Mouse (Mus musculus): Measurements from ENCODE around the gene Stat4.
"Not testable (repeated sequence)": the region's sequence is repeated elsewhere in the genome, so short reads cannot be mapped to it uniquely, and the experiment has no call there.

Stat4 gene

DNA sequence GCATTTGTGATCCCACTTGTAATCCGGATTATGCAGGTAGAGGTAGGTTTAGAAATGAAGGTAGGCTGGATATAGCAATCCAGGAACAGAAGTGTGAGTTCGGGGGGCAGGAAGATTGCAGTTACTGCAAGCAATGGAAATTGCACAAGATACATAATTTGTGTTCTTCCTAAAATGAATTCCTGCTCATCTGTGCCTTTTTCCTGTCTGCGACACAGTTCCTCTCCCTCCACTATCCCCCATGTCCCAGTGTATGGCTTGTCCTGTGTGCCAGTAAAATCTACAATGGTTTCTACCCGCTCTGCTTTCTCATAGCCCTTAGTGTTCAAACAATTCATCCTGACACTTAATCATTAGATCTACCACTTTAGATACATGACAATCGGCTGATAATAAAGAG, 41.7 kb downstream of the Stat4 start:
- DNase-seq (ENCODE audit: extremely low spot score, low read depth, low spot score) = no peak

DNA sequence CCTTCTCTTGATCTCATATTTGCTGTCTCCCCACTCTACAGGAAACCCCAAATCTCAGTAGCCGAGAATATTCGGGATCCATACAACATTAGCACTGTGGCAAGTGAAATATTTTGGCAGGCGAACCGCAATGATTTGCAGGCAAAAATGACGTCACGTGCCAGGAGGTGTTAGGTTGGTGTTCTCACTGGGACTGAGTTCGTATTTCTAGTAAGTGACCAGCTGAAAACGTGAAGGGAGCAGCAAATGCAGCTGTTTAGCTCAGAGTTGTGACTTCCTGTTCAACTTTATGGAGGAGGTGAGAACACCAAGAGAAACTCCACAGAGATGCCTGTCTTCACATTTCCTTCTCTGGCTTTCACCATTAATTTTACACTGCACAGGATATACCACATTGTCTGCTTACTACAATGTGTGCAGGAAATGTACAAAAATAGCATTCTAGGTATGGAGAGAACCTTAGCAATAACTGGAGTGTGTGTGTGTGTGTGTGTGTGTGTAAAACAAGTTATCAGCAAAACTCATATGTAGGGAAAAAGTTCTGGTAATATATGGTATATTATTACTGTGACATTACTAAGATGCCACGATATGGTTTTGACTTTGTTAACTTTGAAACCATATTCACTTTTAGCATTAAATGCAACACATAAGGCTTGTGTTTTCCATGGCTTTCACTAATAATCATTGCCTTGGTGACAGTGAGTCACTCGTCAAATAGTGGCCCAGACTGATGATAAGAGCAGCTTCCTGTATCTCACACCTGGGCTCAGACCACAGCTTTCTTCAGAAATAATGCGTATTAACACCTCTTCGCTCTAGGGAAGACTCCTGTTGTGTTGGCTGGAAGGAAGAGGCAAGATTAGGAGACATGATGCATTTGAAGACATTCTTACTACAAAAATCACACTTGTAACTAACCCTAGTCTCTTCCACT, 48.1 kb downstream of the Stat4 start:
- DNase-seq (ENCODE audit: extremely low spot score, low read depth, low spot score) = no peak

- no peak for DNase-seq (ENCODE audit: extremely low spot score, low read depth, low spot score)
Measured at GRCm38 (mm10) chr1:52039151-52039550, 52.2 kb downstream of the Stat4 start.

GRCm38 (mm10) chr1:52039626-52040025, 52.7 kb downstream of the Stat4 start:
- no peak for DNase-seq (ENCODE audit: extremely low spot score, low read depth, low spot score)

DNA sequence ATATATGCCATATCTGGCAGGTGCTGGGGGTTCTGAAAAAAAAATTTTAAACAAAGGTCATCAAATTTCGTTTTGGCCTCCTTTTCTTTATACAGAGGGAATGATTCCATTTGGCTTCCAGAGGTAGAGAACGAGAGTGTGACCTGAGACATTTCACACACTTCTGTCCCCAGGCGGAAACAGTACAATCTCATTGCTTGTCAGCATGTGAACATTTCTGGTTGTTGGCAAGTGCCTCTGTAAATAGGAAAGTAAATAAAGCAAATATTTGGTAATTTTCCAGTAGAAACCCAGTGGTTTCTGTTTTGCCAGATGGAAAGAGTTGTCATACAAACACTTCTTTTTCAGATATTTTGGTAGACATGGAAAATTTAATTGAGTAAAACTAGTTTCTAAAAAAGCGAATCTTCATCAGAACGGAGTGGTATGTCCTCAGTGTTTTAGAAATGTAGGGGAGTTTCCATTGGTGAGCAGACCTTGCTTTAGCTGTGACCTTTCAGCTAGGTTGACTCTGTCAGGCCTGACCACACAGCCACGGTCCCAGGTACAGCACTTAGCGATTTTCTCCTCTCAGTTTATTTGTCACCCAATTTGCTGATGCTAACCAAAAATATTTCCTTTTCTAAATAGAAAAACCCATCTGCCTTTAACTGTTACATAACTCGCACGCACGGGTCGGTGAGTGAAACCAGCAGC, 53.6 kb downstream of the Stat4 start:
- no peak for DNase-seq (ENCODE audit: extremely low spot score, low read depth, low spot score)

DNA sequence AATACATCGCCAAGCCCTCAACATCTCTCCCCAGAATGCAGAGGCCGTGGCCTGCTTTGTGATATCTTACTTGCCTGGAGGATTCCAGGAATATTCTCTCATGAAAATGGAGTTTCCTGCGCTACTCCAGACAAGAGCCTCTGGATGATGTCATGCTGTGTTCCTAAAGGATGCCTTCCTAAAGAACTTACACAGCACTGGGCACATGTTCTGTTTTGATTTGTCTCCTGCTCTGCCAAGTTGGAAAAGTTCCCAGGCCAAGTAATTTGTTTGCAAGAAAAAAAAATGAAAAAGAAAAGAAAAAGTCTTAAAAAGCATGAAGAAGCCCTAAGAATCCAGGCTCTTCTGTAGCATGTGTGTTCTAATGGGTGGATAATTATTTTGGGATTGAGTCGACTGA, 56.2 kb downstream of the Stat4 start:
- DNase-seq (ENCODE audit: extremely low spot score, low read depth, low spot score) = no peak

- DNase-seq (ENCODE audit: extremely low spot score, low read depth, low spot score) = not testable (repeated sequence)
Measured at GRCm38 (mm10) chr1:52046891-52047290, 59.9 kb downstream of the Stat4 start.

DNA sequence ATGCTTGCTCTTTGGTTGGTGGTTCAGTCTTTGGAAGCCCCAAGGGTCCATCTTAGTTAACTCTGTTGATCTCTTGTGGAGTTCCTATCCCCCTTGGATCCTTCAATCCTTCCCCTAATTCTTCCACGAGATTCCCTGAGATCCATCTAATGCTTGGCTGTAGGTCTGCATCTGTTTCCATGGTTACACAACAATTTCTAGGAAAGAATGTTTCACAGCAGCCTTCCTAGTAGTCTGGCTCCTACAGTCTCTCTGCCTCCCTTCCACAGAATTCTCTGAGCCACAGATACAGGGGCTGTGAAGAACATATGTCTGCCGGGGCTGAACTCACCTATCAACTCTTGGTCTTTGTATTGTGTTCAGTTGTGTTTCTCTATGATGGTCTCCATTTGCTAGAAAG, 61.8 kb downstream of the Stat4 start:
- DNase-seq (ENCODE audit: extremely low spot score, low read depth, low spot score) = no peak

- no peak for DNase-seq (ENCODE audit: extremely low spot score, low read depth, low spot score)
Measured at GRCm38 (mm10) chr1:52049827-52050226, 62.9 kb downstream of the Stat4 start.

GRCm38 (mm10) chr1:52051542-52051941, 64.6 kb downstream of the Stat4 start:
- no peak for DNase-seq (ENCODE audit: extremely low spot score, low read depth, low spot score)

GRCm38 (mm10) chr1:52052910-52053309, 66.0 kb downstream of the Stat4 start:
- DNase-seq (ENCODE audit: extremely low spot score, low read depth, low spot score) = no peak

- DNase-seq (ENCODE audit: extremely low spot score, low read depth, low spot score) = no peak
Measured at GRCm38 (mm10) chr1:52055947-52056346, 69.0 kb downstream of the Stat4 start.

- no peak for DNase-seq (ENCODE audit: extremely low spot score, low read depth, low spot score)
Measured at GRCm38 (mm10) chr1:52057153-52057552, 70.2 kb downstream of the Stat4 start.

DNA sequence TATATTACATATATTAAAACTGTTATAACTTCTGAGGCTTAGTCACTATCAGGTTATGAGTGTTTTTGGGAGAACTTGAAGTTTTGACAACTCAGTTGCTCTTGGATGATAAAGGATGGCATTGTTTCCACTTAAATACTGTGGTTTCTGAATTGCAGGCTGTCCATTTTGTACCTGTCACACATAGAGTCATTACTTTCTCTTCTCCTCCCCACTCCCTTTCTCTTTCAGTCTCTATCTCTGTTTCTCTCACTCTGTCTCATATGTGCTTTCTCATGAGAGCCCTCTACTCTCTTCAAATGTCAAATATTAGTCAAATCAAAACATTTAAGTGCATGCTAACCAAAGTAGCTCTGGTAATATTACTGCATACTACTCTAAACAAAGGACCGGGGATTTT, 79.3 kb downstream of the Stat4 start:
- DNase-seq (ENCODE audit: extremely low spot score, low read depth, low spot score) = no peak

DNA sequence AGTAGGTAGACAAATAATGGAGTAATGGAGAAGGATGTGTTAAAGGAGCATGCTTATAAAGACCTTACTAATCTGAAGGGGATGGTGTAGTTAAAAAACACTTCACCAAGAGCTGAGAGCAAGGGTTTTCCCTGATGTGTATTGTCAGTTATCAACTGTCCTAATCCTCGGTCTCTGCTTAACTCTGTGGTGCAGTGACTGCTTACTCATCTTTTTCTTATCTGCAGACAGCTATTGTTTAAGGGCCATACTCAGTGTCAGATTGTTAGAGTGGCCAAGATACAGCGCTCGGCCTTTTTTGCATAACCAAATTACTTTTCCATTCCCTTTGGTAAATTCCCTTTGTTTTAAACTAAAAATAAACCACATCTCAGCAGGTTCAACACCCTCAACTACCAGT, 79.7 kb downstream of the Stat4 start:
- no peak for DNase-seq (ENCODE audit: extremely low spot score, low read depth, low spot score)

DNA sequence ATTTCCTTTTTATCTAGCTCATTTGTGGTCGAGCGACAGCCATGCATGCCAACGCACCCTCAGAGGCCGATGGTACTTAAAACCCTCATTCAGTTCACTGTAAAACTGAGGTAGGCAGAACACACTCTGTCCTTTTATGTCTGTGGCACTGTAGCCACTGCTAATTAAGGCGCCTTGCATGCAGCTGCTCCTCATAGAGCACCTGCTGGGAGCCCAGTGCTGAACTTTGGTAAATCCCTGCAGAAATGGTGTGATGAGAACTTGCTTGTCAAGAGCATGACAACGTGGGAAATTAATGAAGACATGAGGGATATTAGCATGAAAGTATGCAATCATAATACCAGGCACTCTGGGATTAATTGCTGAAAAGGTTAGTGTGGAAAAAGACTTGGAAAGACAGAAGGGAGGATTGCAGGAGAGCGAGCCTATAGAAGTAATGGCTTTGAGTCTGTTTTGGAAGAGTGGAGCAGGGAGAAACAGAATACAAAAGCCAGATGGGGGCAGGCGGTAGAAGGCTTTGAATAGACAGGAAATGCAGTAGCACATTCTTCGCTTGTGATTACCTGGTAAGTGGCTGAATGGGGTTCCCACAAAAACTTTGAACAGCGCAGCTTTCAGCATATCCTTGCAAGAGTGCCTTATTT, 92.9 kb downstream of the Stat4 start:
- DNase-seq (ENCODE audit: extremely low spot score, low read depth, low spot score) = peak; percentile 54

DNA sequence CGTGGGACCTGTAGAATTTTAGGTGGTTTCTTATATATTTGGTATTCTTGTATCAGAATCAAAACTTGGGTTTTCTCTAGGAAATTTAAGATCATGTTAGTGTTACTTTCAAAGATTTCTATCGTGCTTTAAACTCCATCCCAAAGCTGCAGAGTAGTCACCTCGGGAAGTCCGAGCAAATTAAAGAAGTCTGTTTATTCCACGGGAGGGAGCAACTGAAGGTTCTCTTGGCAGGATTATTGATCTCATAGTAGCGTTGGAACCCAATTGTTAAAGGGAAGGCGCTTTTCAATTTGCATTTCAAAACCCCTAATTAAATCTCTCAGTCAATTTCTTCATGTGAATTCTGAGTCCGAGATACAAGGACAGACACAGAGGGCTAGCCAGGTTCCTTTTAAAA, 93.4 kb downstream of the Stat4 start:
- no peak for DNase-seq (ENCODE audit: extremely low spot score, low read depth, low spot score)

DNA sequence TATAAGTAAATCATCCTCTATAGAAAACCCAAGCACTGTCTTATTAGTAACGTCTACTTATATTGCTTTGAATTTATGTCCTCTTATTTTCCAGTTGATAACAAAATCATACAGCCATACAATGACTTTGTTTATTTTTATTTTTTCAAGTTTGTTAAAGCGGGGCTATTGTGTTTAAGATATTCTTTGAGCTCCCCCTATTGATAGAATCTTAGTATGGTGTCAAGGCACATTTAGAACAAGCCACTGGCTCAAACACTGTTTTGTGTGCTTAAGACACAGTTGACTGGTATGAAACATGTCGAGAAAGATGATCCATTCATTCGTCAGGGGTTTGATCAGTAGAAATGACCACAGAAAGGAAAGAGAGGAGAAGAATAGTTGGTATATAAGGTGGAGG, 99.3 kb downstream of the Stat4 start:
- DNase-seq (ENCODE audit: extremely low spot score, low read depth, low spot score) = no peak

- DNase-seq (ENCODE audit: extremely low spot score, low read depth, low spot score) = no peak
Measured at GRCm38 (mm10) chr1:52087128-52087527, 100.2 kb downstream of the Stat4 start.

GRCm38 (mm10) chr1:52088634-52089033, 101.7 kb downstream of the Stat4 start:
- DNase-seq (ENCODE audit: extremely low spot score, low read depth, low spot score) = no peak

GRCm38 (mm10) chr1:52098618-52099232, 111.8 kb downstream of the Stat4 start:
- DNase-seq (ENCODE audit: extremely low spot score, low read depth, low spot score) = no peak

Measured in hindlimb bud, embryonic 11.5 days (tissue).